Mouse (Mus musculus) hematopoietic stem cell, adult 5-6 weeks (primary cell): ENCODE results near the gene Esr1. TPM values are rescaled to one million over a fixed set of nuclear protein-coding genes. Genes with fewer than 3 reads are reported as not detected.
"Not testable (repeated sequence)": the region's sequence is repeated elsewhere in the genome, so short reads cannot be mapped to it uniquely, and the experiment has no call there.

Source experiments
- ATAC-seq, 2 experiments: fragments of 125-278 bp in 1 of 2; replicated peaks in 1 of 2; 2 replicates each; pipeline ENCODE4 v1.8.0; 2016 to 2017; ENCODE audit warnings: inconsistent platforms in 2 of 2, mild to moderate bottlenecking in 2 of 2, moderate number of reproducible peaks in 2 of 2, low read depth in 1 of 2, moderate TSS enrichment in 1 of 2; ENCODE audit not compliant: low FRiP score in 2 of 2, poor library complexity in 2 of 2, severe bottlenecking in 2 of 2, insufficient read depth in 1 of 2, low TSS enrichment in 1 of 2
- total RNA-seq: library from RNA; stranded (forward); fragments of 172-1452, 232-1000 nt; gene quantifications from 2 replicates; pipeline ENCODE4 v1.2.3, GENCODE M21; 2017

Gene Esr1
- total RNA-seq, 1 experiment from 2014 or later: 19.2 TPM

DNA sequence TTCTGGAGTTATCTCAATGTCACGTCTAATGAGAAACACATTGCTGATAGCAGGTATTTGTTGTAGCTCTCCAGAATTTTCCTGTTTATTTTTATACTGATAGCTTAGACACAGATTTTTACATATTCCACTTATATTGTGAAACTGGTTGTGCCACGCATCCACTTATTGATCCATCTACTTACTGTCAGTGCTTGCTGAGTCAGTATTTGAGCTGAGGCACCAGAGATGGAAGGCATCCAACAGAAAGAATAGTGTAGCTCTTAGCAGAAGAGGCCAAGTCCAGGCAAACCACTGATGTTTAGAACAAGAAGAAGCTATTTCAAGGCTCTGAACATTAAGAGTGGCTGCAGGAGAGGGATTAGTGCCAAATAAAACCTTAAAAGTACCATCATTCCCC is 126.9 kb downstream of the Esr1 start:
- ATAC-seq: no peak

DNA sequence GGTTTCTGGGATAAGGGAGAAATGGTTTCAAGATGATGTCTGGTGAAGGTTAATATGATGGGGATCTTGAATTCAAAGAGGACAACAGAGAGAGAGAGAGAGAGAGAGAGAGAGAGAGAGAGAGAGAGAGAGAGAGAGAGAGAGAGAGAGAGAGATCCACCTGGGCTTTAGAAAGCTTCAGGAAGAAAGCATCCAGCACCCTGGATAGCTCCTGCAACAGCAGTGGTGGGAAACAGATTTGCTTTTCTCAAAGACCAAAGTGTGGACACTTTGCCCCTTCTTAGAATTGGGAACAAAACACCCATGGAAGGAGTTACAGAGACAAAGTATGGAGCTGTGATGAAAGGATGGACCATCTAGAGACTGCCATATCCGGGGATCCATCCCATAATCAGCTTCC is 139.7 kb downstream of the Esr1 start:
- not testable (repeated sequence) for ATAC-seq

DNA sequence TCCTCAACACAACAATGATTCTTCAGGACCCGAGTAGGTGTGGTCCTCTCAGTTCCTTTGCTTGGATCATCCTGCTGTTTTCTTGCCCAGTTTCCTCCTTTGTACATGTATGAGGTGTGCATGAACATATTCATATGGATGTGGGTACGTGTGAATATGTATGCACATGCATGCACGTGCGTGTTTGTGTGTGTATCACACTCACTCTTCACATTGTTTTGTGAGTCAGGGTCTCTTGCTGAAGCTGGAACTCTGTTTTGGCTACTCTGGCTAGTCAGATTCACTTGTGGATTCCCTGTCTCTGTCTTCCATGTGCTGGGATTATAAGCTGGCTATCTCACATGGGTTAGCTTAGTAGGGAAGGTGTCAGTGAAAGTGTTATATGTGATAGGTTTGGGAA is 141.6 kb downstream of the Esr1 start:
- no peak for ATAC-seq

DNA sequence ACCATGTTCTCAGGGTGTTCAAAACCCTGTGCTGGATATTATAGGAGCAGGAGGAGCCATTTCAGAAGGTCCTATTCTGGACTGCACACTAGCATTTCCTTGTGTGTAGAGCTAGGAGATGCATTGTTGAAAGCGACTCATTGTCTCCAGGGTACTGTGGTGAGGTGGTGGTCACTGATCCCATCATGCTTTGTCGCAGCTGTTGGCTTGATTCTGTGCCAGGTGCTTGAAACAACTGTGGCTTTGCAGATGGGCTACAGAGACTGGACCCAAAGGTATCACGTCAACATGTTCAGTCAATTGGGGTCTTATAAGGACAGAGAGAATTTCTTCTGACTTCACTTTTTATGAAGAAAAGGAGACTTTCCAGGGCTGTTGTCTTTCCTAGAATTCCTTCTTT is 164.1 kb downstream of the Esr1 start:
- no peak for ATAC-seq

DNA sequence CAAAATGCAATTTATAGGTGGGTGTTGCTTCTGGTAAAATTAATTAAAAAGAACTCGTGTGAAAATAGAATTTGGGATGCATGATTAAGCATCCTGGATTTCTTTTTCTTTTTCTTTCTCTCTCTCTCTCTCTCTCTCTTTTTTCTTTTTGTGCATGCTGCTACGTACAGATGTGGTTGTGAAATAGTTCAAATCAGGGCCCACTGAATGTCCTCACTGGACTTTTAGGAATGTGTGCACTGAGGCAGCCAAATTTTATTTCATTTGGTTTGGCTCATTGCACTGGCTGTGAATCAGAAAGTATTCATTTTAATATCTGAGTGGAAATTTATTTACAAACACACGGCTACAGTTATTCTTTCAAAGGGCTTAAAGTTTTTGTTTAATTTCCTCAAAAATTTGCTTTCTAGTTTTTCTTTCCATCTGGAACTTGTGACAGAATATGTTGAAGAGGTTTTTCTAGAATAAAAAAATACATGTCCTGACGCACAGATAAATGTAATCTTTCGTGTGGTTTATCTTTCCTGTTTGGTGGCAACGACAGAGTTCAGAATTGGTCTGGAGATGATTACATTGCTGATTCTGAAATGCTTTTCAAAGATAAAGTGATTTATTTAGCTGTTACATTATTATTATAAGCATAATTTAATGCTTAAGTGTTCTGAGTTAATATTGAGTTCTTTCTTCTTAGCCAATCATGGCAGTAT is 164.8 kb downstream of the Esr1 start:
- ATAC-seq: no peak

DNA sequence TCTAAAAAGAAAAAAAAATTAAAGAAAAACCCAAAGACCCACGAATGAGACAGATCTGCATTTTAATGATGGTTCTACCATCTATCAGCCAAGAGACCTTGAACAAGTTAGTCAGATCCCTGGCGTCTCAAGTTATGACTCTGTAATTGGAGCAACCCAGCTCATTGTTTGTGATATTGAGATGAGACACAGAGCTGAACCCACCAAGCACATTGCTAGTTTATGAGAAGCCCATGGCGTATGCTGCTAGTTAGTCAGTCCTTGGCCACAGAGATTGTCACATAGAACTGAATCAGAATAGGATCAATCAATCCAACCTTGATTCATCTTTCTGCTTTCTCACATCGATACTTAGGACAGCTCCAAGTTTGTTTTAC is 165.3 kb downstream of the Esr1 start:
- ATAC-seq: no peak

DNA sequence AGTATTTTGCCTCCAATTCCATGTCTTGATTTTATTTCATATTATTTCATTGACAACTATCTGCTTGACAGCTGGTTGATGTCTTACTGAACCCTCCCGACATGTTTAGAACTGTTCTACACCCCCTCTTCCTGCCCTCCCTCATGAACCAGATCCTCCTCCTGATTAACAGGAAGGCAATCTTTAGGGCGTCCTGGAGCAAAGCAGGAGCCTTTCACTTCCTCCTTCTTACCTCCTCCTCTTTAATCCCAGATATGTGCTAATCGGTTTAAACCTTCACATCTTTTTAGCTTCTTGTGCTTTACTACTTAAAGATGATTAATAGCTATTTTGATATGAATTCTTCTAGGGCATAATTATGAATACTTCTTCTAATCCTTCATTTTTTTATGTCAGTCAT is 166.6 kb downstream of the Esr1 start:
- ATAC-seq: 0 out of 4 replicates have a peak, but pooled peaks of 1 of the 2 experiments have one; percentile 4

DNA sequence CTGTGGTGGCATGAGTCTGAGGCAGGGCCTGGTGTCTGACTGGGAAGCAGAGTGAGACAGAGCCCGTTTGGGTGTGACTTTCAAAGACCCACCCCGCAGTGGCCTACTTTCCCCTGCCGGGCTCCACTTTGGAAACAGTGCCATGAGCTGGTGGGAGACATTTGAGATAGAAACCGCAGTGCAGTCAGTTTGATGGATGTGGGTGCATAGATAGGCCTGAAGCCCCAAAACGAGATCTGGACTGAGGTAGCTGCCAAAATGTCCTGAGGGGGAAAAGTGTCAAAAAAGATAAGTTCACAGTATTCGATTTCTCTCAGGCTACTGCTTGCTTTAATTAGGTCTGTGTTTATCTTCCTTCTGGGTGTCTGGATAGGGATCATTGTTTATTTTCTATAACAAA is 169.5 kb downstream of the Esr1 start:
- ATAC-seq: no peak; a peak in 1 of 4 replicates

DNA sequence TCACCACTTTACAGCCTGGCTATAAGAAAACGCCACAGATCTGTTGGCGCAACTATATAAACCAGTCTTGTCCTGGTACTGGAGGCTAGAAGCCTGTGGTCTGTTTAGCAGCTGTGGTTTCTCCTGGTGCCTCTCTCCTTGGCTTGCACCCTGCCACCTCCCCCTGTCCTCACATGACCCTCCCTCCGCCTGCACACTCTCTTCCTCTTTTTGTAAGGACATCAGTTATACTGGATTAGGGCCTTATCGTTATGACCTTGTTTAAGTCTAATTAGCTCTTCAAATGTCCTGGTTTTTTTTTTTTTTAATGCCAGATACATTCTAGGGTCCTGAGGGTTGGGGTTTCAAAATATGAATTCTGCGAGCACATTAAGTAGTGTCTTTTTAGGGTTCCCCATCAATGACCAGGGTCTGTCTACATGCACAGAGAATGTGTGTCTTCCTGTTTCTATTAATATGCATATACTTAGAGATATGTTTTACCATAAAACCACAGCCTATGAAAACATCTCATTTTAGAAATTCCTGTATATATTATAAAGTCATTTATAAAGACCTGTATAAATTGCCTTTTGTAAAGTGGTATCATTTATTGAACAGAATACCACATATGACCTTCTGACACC is 175.7 kb downstream of the Esr1 start:
- ATAC-seq: peak; percentile 100

DNA sequence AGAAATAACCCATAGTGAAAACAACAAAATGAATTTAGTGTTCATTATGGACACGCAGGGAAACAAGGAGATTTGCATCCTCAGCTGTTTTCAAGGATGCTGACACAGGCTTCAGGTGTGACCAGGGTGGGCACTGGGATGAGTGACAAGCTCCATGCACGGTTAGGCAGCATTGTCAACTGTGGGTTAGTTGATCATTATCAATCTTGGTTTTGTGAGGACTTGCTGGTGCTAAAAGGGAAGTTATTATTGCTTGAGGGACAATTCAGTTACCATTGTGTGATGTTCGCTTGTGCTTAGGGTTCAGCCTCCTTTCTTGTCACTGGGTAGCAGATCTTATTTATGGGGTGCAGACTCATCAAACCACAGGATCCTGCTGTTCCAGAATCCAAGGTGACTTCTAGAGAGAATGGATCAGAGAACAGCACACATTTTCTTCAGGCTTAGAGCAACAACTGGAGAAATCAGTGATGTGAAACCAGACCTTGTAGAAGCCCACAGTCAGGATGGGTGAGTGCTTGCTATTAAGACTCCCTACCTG is 186.9 kb downstream of the Esr1 start:
- peak; percentile 21 to 32; a peak in 2 of 4 replicates for ATAC-seq

DNA sequence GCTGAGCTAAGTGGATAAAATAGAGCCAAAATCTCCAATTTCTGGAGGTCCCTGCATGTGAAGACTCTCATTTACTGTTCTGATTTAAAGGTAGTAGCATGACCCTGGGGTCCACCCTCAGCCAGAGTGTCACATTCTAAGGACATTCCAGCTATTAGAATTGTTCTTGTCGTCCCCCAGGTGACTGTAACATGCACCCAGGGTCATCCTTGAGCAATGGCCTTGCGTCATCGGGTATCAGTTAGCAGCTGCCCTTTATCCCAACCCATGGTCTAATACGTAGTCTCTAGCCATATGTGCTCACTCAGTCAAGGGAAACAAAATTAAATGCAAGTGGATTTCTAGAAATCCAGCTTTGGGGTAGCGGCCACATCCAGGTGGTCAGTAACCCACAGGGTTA is 213.0 kb downstream of the Esr1 start:
- no peak for ATAC-seq

DNA sequence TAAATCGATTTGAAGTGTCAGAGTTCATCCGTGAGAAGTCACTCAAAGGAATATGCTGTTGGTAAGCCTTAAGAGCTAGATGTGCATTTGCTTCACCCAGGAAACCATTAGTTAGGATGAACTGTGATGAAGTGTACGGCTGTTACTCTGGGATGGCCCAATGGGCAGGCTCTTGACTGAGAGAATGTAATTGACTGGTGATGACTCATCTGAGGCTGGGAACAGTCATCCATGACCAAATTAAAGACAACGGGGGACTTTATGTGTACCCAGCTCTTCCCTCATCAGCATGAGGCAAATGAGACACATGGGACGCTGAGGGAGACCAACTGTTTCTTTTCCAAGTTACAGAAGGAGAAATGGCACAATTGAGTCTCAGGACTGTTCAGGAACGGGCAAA is 219.2 kb downstream of the Esr1 start:
- ATAC-seq: no peak

DNA sequence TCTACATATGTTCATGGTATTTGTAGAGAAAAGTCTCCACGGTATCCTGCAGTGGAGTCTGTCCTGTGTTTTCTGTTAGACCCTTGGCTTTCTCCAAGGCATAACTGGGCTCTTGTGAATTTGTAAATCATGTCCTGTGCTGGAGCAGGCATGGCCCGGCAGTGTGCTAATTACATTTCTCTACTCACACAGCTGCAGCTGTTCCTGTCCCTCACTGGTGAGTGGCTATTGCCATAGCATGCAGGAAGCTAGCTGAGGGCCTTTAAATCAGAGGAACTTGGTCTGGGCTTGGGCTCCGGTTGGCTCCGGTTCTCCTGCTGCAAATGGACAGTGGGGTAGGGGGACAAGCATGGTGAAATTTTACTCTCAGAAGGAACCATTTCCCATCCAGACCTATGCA is 226.7 kb downstream of the Esr1 start:
- ATAC-seq: no peak

DNA sequence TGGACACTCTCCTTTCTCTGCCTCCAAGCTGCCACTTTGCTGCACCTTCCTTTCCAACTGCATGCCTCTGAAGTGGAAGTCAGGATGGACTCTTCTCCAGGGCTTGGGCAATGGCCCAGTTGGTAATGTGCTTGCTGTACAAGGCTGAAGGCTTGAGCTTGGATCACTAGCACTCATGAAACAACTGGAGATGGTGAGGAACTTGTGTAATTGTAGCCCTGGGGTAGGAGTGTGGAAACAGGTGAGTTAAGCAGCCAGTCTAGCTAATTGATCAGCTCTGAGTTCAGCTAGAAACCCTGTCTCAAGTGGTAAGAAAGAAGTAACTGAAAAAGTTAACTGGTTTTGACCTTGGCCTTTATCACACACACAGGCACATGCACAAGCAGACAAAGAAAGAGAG is 229.6 kb downstream of the Esr1 start:
- no peak for ATAC-seq

DNA sequence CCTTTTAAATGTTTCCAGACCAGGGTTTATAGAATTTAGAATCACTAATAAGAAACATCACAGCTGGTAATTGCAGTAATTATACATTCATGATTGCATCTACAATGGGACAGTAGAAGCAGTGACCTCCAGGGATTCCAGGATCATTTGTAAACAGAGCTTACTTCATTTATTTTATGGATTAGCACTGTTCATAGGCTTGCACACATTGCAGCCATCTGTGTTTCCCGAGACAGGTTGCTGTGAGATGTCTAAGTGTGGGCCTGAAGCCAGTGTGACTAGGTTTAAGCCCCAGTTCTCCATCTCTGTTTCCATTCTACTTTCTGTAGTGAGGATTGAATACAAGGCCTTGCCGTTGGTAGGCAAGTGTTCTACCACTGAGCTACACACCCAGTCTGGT is 236.1 kb downstream of the Esr1 start:
- ATAC-seq: no peak

DNA sequence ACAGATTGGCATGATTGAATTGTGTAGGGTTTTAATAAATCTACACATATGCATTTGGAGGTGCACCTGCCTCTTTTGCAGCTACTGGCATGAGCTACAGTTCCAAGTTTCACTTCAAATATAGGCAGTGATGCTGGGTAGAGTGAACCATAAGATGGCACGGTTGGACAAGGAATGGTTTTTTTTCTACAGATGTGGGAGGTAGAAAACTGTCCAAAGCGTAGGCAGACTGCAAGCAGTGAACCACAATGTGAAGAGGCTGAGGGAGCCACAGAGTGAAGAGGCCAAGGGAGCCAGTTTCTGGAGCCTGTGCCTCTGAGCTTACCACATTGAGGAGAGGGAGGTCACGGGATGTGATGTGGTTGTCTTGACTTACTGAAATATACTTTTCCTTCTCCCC is 238.5 kb downstream of the Esr1 start:
- ATAC-seq: no peak

DNA sequence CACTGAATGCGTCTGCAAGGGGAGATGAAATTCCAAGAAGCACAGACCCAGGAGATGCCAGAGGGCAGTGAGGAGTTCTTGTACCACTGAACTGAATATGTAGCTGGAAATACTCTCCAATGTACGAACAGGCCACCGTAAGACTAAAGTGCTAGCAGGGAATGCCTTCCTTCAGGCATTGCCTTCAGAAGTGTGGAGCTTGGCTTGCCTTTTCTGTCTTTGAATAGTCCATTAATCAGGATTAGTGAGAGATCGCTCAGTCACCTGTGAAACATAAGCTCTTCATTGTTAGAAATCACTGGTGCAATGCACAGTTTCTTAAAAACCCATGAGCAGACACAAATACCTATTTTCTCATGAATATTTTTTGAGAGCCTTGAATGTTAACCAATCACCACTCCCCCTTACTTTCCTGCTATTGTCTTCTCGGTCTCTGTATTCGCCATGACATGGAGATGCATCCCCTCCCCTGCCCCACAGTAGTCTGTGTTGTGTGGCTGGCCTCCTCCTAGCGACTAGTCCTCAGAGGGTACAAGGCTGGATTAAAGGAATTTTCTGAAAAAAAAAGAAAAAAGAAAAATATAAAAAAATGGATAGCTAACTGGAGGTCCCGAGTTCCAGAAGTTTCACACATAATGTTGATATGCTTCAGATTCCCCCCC is 263.8 kb downstream of the Esr1 start:
- ATAC-seq: no peak

DNA sequence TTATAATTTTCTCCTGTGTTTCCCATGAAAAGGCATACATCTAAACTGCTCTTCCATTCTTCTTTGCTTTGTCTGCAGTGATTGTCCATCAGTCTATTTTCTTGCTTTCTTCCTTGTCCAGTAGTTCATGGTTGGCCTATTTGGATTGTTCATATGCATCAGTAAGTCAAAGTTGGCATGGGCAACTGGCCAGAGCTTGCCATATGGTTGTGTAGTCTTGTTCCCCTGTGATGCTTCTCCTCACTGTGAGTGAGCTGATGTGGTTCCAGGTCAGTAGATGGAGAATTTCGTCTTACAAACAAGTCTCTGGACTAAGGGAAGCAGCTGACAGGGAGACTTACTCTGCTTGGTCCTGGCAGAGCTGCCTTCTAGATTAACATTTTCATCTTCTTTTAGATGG is 270.0 kb downstream of the Esr1 start:
- no peak for ATAC-seq
